Mouse (Mus musculus) liver, adult 2 months (tissue): ENCODE data around the gene Zdhhc22. TPM values are rescaled to one million over a fixed set of nuclear protein-coding genes. Genes with fewer than 3 reads are reported as not detected.
A peak's percentile ranks its signal among the peaks of the same experiment; 100 is the strongest.

Experiments
- DNase-seq: peaks from one replicate; pipeline ENCODE4 v3.0.0-alpha.2; 2011; ENCODE audit warnings: low read depth, low spot score; ENCODE audit errors: extremely low read depth
- H3K27ac ChIP-seq: fragments of 200-500 bp; replicated peaks from 2 replicates; pipeline ENCODE4 v1.5.1; 2012; ENCODE audit warnings: low read depth, mild to moderate bottlenecking, control low read depth, inconsistent platforms, low read length; ENCODE audit not compliant: insufficient read depth
- H3K27me3 ChIP-seq: fragments of 200-500 bp; 2 replicates; pipeline ENCODE4 v1.6.1; 2012; ENCODE audit warnings: mild to moderate bottlenecking, moderate library complexity, low read length, inconsistent platforms; ENCODE audit not compliant: control insufficient read depth, insufficient read depth
- H3K36me3 ChIP-seq: fragments of 200-500 bp; 2 replicates; pipeline ENCODE4 v1.6.1; 2012; ENCODE audit warnings: low read length, inconsistent platforms; ENCODE audit not compliant: control insufficient read depth, insufficient read depth
- H3K4me1 ChIP-seq: fragments of 200-500 bp; 2 replicates; pipeline ENCODE4 v1.6.1; 2011; ENCODE audit warnings: low read length; ENCODE audit not compliant: control insufficient read depth, insufficient read depth
- H3K4me3 ChIP-seq: fragments of 200-500 bp; 2 replicates; pipeline ENCODE4 v1.5.1; 2011; ENCODE audit warnings: low read depth, mild to moderate bottlenecking, control low read depth, low read length, moderate library complexity; ENCODE audit not compliant: insufficient read depth
- H3K79me2 ChIP-seq: fragments of 200-500 bp; 2 replicates; pipeline ENCODE4 v1.6.1; 2012; ENCODE audit warnings: inconsistent platforms, mild to moderate bottlenecking, low read length, moderate library complexity; ENCODE audit not compliant: control insufficient read depth, insufficient read depth
- H3K9ac ChIP-seq: fragments of 200-500 bp; 2 replicates; pipeline ENCODE4 v1.6.1; 2012; ENCODE audit warnings: low read depth, mild to moderate bottlenecking, control low read depth, inconsistent platforms, low read length
- CTCF ChIP-seq: fragments of 200-500 bp; IDR thresholded peaks from 2 replicates; pipeline ENCODE4 v1.5.1; 2011; ENCODE audit warnings: low read depth, low read length, control low read depth
- POLR2A ChIP-seq: fragments of 200-500 bp; IDR thresholded peaks from 2 replicates; pipeline ENCODE4 v1.6.1; 2011; ENCODE audit warnings: low read length, control low read depth; ENCODE audit not compliant: insufficient read depth; ENCODE audit errors: extremely low read depth
- WGBS: fragments of 180-500 bp; shearing (Covaris S2); methylation state at CpG from one replicate; pipeline ENCODE4 v1.1.7; 2018; 5-methylcytosine and 5-hydroxymethylcytosine counted together
- polyA plus RNA-seq: library from polyadenylated mRNA; depleted of rRNA; stranded (reverse); fragments of >200 nt; gene quantifications from 2 replicates; pipeline ENCODE4 v1.2.3, GENCODE M21; 2012; rRNA removed
- total RNA-seq: library from RNA; depleted of rRNA; stranded (reverse); fragments of >200 nt; gene quantifications from 2 replicates; pipeline ENCODE4 v1.2.3, GENCODE M21; 2014; rRNA removed

Zdhhc22 gene
- total and polyA plus RNA-seq, 2 experiments, result not detected

DNA sequence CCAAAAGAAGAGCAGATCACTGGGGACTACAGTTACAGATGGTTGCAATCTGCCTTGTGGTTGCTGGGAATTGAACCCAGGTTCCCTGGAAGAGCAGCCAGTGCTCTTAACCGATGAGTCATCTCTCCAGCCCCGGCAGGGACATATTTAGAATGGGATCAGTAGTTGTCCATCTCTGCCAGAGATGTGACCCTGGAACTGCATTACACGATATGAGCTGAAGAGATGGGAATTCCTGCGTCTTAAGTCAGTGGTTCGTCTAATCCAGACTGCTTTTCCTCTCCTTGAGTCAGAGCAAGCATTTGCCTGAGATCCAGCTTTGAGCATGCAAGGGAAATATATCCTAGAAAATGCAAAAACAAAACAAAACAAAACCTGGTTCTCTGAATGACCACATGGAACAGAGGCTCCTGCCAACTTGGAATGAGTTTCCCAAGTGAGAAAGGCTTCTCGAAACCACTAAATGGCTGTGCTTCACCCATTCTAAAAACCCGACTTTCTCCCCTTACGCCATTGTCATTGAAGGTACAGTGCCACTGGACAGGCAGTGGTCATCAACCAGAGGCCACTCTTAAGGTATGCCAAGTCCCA, 54.4 kb downstream of the Zdhhc22 start:
- no peak overlapping the region for H3K9ac ChIP-seq
- peaks cover 14% of the 10 kb centered on the region for H3K4me1 ChIP-seq
- H3K27me3 ChIP-seq, result no peaks in the 10 kb centered on the region
- no peak for DNase-seq
- H3K27ac ChIP-seq, result no peak overlapping the region
- H3K79me2 ChIP-seq, result no peaks in the 10 kb centered on the region
- 83% methylated on average over 8 of the region's 8 CpGs for WGBS
- TF ChIP-seq POLR2A, result no peak
- TF ChIP-seq CTCF, result no peak
- H3K4me3 ChIP-seq, result no peak overlapping the region
- H3K36me3 ChIP-seq, result no peaks in the 10 kb centered on the region

DNA sequence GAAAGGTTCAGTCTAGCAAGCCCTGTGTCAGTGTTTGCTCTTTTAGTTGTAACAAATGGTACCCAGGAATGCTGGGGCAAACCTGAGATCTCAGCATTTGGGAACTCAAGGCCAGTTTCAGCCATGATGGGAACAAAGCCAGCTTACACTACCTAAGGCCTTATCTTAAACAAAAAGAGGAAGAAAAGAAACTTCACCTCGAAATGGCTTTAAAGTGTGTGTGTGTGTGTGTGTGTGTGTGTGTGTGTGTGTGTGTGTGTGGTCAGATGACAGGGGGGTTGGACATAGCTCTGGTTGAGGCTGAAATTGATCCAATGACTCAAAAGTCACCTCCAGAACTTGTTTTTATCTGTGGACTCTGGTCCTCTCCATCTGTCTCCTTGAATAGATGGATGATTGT, 55.5 kb downstream of the Zdhhc22 start:
- Histone ChIP-seq H3K27me3 (no peaks in the 10 kb centered on the region), H3K9ac (no peak overlapping the region), H3K79me2 (no peaks in the 10 kb centered on the region), H3K4me1 (peaks cover 14% of the 10 kb centered on the region), H3K4me3 (no peak overlapping the region), H3K36me3 (no peaks in the 10 kb centered on the region), H3K27ac (no peak overlapping the region)
- TF ChIP-seq POLR2A (no peak), CTCF (no peak)
- WGBS, result 50% methylated on average over 1 of the region's 1 CpGs
- no peak for DNase-seq

DNA sequence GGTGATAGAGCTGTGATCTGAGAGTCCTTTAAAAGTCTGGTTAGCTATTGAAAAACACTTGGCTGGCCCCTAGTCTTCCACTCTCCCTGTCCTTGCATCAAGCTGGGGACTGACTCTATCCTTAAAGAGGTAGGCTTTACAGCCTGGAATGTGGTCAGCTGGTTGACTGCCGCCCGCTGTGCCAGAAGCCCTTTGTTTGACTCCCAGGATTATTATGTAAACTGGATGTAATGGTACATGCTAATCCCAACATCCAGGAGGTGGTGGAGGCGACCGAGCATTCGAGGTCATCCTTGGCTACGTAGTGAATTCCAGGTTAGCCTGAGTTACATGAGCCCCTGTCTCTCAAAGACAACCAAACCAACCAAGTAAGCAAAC, 57.7 kb downstream of the Zdhhc22 start:
- peak; percentile 38 for DNase-seq
- 19% methylated on average over 6 of the region's 6 CpGs for WGBS

DNA sequence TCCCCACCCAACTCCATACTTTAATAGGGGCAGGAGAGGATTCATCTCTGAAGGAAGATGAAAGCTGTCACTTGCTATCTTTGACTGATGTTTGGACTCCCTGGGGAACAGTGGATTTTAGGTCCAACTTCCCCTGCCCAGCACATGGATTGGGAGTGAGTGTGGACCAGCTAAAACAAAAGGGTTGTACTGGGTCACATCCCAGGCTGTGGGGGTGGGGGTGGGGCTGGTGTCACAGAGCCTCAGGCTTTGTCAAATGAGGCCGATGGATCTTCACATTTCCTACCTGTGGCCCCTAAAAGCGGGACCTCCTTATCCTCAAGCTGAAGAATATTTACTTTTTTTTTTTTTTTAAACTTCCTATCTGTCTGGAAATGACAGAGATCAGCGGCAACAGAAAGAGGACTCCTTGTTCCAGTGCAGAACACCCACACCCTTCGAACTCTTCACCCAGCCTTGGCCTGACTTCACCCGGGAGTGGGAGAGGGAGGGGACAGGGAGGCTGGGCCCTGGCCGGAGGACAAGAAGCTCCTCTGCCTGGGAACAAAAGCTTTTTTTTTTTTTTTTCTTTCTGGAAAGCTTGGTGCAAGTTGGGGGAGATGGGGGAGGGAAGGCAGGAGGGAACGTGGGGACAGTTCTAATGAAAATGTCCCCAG, 58.2 kb downstream of the Zdhhc22 start:
- TF ChIP-seq POLR2A (no peak), CTCF (no peak)
- DNase-seq, result peak; percentile 74
- Histone ChIP-seq H3K4me3 (no peak overlapping the region), H3K79me2 (no peaks in the 10 kb centered on the region), H3K4me1 (peaks cover 14% of the 10 kb centered on the region), H3K9ac (no peak overlapping the region), H3K27me3 (no peaks in the 10 kb centered on the region), H3K27ac (peak overlapping the region; percentile 78), H3K36me3 (no peaks in the 10 kb centered on the region)
- 12% methylated on average over 7 of the region's 7 CpGs for WGBS

More for the DNA sequence above, 57.7 kb downstream of the Zdhhc22 start:
- Histone ChIP-seq H3K27ac (peak overlapping the region; percentile 1; the same call in 1 of the 2 replicates), H3K4me3 (no peak overlapping the region), H3K4me1 (peaks cover 14% of the 10 kb centered on the region), H3K36me3 (no peaks in the 10 kb centered on the region), H3K79me2 (no peaks in the 10 kb centered on the region), H3K27me3 (no peaks in the 10 kb centered on the region), H3K9ac (no peak overlapping the region)
- no peak for TF ChIP-seq CTCF
- TF ChIP-seq POLR2A, result no peak

DNA sequence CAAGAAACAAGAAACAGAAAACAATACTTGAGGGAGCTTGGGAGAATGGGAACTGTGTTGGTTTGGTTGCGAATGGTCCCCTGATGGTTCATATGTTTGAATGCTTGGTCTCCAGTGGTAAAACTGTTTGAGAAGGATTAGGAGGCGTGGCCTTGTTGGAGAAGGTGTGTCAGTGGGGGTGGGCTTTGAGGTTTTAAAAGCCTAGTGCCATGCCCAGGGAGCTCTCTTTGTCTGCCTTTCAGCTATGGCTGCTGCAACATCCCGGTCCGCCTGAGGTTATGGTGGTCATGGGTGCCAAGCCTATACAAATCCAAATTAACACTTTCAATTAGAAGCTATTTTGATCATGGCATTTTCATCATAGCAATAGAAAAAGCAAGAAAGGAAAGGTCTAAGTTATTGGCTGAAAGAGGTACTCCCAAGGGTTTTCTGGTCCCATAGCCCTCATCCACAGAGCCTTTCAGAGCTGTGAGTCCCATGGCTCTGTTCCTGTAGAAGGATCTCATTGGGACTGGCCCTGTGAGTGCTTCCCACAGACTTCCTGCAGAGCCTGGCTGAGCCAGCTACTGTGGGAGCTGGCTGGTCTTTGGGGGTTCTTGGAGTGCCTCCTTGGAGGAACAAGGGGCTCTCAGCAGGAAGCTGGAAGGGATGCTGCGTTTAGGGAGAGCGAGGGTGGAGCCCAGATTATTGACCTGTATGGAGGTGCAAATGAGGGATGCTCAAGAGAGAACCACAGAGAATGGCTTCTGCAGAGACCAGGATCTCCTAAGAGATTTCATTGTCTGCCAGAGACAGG, 59.1 kb downstream of the Zdhhc22 start:
- no peak for DNase-seq
- peak overlapping the region; percentile 78; the same call in 1 of the 2 replicates for H3K27ac ChIP-seq
- H3K9ac ChIP-seq, result no peak overlapping the region
- peaks cover 14% of the 10 kb centered on the region for H3K4me1 ChIP-seq
- 83% methylated on average over 6 of the region's 6 CpGs for WGBS
- no peaks in the 10 kb centered on the region for H3K79me2 ChIP-seq
- no peak overlapping the region for H3K4me3 ChIP-seq
- no peak for TF ChIP-seq POLR2A
- TF ChIP-seq CTCF, result no peak
- H3K27me3 ChIP-seq, result no peaks in the 10 kb centered on the region
- H3K36me3 ChIP-seq, result no peaks in the 10 kb centered on the region

Other genes starting within 250 kb of the Zdhhc22 start
- gene Irf2bpl, start 105.6 kb downstream of the Zdhhc22 start, total RNA-seq, result 6.8 and 9.3 TPM in 2 replicates
- 10.5 and 10.8 TPM in 2 replicates for gene Irf2bpl, start 105.6 kb downstream of the Zdhhc22 start, polyA plus RNA-seq
- gene Cipc, start 43.4 kb downstream of the Zdhhc22 start, total RNA-seq, result 15.7 and 26.4 TPM in 2 replicates
- 28.4 and 36.0 TPM in 2 replicates for gene Cipc, start 43.4 kb downstream of the Zdhhc22 start, polyA plus RNA-seq
- not detected in 2 replicates for gene Tmem63c, start 30.9 kb upstream of the Zdhhc22 start, total RNA-seq
- gene Tmem63c, start 30.9 kb upstream of the Zdhhc22 start, polyA plus RNA-seq, result not detected in 2 replicates
- gene Ngb, start 112.1 kb upstream of the Zdhhc22 start, total RNA-seq, result 0.13 and 0.18 TPM in 2 replicates
- gene Ngb, start 112.1 kb upstream of the Zdhhc22 start, polyA plus RNA-seq, result 0.19 and 0.23 TPM in 2 replicates
- 915 and 1,082 TPM in 2 replicates for gene Gstz1, start 156.7 kb upstream of the Zdhhc22 start, total RNA-seq
- 816 and 942 TPM in 2 replicates for gene Gstz1, start 156.7 kb upstream of the Zdhhc22 start, polyA plus RNA-seq
- 11.6 and 16.2 TPM in 2 replicates for gene Pomt2, start 157.5 kb upstream of the Zdhhc22 start, total RNA-seq
- gene Pomt2, start 157.5 kb upstream of the Zdhhc22 start, polyA plus RNA-seq, result 13.0 and 14.7 TPM in 2 replicates
- gene Samd15, start 209.3 kb upstream of the Zdhhc22 start, total RNA-seq, result not detected in 2 replicates
- gene Samd15, start 209.3 kb upstream of the Zdhhc22 start, polyA plus RNA-seq, result not detected in 2 replicates
- gene Tmed8, start 210.0 kb upstream of the Zdhhc22 start, total RNA-seq, result 1.5 and 1.6 TPM in 2 replicates
- gene Tmed8, start 210.0 kb upstream of the Zdhhc22 start, polyA plus RNA-seq, result 0.71 and 0.77 TPM in 2 replicates
- gene Noxred1, start 248.3 kb upstream of the Zdhhc22 start, total RNA-seq, result 0.34 TPM in 1 of 2 replicates, not detected in the other
- gene Noxred1, start 248.3 kb upstream of the Zdhhc22 start, polyA plus RNA-seq, result 0.21 and 0.23 TPM in 2 replicates